Mouse (Mus musculus) inflammation-experienced regulatory T-cells, adult 6 months (primary cell): Measurements from ENCODE around the gene Fgf11. TPM values are rescaled to one million over a fixed set of nuclear protein-coding genes. Genes with fewer than 3 reads are reported as not detected.

Source experiments
- ATAC-seq: one replicate; pipeline ENCODE4 v1.8.0; 2017
- polyA plus RNA-seq, 3 experiments: library from polyadenylated mRNA; unstranded; fragments of 100-300 nt; shearing (Covaris generic); gene quantifications; one replicate each; pipeline ENCODE4 v1.2.1; 2017

The Fgf11 gene
- polyA plus RNA-seq, 3 experiments from 2014 or later = not detected

DNA sequence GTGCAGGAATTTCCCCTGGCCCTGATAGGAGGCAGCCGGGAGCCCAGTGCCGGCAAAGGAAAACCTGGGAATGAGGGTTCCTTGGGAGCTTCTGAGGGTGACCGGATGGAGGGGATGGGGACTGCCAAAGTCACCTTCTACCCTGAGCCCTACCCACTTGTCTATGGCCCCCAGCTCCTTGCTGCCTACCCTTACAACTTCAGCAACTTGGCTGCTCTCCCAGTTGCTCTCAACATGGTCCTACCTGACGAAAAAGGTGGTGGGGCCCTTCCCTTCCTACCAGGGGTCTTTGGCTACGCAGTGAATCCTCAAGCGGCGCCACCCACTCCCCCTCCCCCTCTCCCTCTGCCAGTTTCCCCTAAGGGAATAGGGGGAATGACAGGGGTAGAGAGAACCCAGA is 22.7 kb downstream of the Fgf11 start:
- no peak for ATAC-seq

DNA sequence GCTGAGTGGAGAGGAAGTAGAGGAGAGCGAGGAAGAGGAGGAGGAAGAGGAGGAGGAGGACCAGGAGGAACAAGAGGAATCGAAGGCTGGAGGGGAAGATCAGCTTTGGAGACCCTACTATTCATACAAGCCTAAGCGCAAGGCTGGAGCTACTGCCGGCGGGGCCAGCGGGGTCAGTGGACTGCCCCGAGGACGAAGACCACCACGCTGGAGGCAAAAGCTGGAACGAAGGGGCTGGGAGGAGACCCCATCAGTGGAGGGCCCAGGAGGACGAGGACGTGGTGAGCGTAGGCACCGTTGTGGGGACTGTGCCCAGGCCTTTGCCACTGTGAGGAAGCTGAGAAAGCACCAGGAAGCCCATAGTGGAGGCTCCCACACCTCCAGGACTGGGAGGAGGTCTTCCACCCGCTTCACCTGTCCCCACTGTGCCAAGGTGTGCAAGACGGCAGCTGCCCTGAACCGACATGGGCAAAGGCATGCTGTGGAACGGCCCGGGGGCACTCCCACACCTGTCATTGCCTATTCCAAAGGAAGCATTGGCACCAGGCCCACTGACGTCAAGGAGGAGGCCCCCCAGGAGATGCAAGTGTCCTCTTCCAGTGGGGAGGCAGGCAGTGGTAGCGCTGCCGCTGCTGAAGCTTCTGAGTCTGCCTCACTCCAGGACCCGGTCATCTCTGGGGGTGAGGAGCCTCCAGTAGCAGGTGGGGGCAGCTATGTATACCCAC is 23.2 kb downstream of the Fgf11 start:
- ATAC-seq = no peak

DNA sequence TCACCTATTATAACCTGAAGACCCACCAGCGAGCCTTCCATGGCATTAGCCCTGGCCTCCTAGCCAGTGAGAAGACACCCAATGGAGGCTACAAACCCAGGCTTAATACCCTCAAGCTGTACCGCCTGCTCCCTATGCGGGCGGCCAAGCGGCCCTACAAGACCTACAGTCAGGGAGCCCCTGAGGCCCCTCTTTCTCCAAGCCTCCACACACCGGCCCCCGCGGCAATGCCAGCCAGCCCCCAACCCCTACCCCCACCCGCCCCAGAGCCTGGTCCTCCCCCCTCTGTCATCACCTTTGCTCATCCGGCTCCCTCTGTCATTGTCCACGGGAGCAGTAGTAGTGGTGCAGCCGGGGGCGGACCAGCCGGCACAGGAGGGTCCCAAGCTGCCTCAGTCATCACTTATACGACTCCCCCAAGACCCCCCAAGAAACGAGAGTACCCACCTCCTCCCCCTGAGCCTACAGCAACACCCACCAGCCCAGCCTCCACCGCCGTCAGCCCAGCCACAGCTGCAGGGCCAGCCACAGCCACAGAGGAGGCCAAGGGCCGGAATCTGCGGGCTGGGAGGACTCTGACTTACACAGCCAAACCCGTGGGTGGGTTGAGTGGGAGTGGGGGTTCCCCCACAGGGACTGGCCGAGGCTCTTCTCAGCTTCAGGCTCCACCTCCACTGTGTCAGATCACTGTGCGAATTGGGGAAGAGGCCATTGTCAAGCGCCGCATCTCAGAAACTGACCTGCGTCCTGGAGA is 24.0 kb downstream of the Fgf11 start:
- ATAC-seq = no peak

DNA sequence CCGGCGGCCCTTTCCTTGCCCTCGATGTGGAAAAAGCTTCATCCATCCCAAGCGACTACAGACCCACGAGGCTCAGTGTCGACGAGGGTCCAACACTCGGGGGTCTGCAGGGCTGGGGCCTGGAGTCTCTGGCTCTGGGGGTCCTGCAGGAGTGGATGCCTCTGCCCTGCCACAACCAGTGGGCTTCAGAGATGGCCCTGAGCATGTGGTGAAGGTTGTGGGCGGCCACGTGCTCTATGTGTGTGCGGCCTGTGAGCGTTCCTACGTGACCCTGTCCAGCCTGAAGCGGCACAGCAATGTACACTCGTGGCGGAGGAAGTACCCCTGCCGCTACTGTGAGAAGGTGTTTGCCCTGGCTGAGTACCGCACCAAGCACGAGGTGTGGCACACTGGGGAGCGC is 25.2 kb downstream of the Fgf11 start:
- ATAC-seq = no peak

DNA sequence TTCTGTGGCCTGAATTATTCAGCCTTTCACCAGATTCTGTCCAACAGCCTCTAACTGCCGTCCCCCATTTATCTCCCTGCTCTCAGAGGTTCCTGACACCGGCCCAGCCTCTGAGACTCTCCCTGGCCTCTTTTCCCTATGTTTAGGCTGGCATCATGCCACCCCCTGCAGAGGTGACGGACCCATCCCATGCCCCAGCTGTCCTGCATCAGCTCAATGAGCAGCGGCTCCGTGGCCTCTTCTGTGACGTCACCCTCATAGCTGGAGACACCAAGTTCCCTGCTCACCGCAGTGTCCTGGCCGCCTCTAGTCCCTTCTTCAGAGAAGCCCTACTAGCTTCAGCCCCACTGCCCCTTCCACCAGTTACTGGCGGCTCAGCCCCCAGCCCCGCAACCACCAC is 25.9 kb downstream of the Fgf11 start:
- ATAC-seq = no peak

DNA sequence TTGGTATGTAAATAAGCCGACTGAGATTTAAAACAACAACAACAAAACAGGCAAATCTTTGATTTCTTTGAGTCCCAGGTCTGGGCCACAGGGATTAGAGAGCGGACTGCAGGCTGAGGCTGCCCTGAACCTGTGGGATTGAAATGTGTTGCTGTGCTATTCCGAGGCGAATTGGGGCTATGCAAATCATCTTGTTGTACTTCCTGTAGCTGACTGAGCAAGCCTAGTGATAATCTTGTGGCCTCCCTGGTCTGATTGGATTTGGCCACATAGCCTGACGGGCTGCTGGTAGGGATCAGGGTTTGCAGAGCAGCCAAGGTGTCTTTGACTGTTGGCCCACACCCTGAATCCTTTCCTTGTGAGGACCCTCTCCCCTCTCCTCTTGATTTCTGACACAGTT is 26.7 kb downstream of the Fgf11 start:
- ATAC-seq = no peak

DNA sequence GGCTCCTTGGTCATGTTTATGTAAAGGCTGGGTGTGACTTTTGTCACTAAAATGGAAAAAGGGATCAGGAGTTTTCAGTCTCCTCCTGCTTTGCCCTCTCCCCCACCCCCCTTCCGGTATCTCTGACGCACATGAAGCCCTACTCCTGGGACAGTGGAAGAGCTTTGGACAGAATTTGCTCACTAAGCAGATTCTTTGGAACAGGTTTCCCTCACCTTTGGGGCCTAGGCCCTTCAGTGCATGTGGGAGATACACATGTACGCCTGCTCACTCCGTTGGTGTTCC is 34.1 kb downstream of the Fgf11 start:
- ATAC-seq = no peak

DNA sequence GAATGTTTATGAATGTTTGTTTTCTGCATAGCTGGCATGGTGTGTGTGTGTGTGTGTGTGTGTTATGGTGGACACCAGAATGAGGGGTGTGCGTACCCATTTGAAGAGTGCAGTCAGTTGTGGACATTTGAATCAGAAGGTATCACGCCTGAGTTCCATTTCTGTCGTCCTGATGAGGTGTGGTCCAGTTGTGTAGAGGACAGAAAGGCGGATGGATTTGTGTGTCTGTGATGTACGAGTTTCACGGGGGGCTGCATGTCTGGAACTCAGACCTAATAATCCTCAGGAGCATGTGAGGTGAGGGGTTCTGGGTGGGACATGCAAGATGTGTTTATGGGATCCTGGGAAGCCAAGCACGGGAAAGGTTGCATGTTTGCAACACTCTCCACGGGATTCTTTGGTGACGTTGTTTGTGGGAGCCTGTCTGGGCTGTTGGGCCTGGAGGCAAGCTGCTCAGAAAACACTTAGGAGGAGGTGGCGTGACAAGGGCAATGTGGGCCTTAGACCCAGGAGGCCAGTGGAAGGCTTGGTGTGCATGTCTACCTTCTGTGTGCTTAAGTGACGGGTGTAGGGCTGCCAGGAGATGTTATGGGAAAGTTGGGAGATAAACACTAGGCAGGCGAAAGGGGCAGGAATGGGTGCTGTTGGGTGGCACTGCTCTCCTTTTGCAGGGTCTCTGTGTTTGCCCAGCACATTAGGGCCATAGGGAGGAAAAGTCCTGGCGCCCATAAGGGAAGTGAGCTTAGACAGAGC is 34.6 kb downstream of the Fgf11 start:
- no peak for ATAC-seq

DNA sequence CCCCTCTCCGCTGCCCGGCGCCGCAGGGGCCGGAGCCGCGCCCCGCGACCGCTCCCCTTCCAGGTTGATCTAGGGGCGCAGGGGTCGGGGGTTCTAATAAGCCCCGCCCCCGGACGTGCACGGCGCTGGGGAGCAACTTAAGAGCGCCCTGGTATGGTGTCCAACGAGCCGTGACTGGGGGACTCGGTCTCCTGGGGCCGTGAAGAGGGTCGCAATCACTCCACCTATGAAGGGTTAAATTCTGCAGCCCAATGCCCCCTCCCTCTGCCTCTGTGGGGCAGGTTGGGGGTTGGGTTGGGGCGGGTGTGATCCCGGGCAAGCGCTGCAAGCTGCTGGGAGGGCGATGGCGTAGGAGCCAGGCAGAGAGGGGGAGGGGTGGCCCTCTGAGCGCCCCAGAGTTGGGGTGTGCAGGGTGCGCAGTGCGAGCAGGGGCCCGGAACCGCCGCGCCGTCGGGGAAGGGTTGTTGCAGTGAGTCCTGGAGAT is 35.5 kb downstream of the Fgf11 start:
- peak; percentile 86 for ATAC-seq

DNA sequence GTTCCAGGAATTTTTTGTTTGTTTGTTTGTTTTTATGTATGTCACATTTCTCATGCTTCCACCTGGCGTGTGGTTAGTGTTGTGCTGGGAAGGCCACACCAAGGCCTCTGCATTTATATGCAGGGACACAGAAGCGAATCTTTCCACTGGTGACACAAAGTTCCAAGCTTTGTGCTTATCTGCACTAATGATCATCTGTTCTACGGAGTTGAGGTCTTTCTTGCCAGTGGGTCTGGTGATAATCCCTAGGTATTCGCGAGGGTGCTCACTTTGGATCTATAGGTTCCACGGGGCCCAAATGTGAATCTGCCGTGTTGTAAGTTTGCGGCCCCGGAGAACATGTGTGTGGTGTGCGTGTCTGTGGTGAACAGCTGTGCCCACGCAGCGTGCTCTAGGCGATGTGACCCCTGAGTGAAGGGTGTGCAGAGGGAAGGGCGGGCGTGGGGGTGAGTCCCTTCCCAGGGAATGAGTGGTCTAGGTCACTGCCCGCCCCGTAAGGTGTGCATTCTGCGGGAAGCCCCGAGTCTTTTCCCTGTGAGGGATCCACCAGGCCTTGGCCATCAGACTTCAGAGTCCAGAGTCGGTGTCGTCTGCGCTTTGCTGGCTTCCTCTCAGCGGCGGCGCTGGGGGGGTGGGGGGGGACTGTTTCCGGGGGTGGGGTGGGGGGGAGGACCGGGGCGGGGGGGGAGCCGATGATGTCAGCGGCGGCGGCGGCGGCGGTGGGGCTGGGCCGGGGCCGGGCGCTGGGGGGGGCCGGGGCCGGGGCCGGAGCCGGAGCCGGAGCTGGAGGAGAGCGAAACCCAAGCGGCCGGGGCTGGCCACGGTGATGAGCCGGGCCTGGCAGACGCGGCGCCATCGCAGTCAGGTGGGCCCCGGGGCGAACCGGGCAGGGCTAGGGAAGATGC is 36.2 kb downstream of the Fgf11 start, which contains the start of gene Zbtb4:
Gene Zbtb4 (plus strand): TSS at position 692 of the 905 bp plus-strand sequence.
- peak; percentile 39 for ATAC-seq

DNA sequence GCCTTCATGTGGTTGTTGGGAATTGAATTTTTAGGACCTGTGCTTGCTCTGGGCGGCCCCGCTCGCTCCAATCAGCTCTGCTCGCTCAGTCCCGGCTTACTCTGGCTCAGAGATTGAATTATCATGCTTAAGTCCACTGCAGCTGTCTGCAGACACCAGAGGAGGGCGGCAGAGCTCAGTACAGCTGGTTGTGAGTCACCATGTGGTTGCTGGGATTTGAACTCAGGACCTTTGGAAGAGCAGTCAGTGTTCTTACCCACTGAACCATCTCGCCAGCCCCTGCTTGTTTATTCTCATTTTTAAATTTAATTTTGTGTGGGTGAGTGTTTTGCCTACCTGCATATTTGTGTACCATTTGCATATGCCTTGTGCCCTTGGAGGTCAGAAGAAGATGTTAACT is 38.1 kb downstream of the Fgf11 start:
- no peak for ATAC-seq

DNA sequence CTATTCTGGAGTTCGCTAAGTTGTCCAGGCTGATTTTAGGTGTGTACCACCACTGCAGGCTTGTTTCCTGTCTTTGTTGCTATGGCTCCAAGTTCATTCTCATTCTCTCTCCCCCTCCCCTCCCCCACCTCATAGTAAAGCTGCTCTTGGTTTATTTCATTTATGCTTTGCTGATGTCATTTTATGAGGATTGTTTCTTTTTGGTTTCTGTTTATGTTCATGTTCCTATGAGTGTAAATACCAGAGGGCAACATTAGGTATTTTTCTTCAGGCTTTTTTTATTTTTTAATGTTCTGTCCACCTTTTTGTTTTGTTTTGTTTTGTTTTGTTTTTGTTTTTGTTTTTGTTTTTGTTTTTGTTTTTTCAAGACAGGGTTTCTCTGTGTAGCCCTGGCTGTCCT is 39.8 kb downstream of the Fgf11 start, which contains the start of gene Slc35g3:
Gene Slc35g3 (minus strand): TSS at position 101 of the 400 bp plus-strand sequence.
- ATAC-seq = no peak

DNA sequence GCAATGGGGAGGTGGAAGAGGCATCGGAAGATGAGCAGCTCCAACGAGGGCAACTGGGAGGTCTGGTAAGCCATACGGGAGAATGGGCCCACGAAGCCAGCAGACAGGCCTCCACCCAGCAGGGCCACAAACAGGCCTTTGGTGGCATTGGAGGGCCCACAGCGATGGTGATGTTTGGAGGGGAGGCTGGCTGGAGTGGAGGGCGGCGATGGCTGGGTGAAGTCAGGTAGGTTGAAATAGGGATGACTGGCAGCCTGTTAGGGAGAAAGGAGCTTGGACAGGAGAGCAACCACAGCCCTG is 40.8 kb downstream of the Fgf11 start:
- ATAC-seq = no peak

DNA sequence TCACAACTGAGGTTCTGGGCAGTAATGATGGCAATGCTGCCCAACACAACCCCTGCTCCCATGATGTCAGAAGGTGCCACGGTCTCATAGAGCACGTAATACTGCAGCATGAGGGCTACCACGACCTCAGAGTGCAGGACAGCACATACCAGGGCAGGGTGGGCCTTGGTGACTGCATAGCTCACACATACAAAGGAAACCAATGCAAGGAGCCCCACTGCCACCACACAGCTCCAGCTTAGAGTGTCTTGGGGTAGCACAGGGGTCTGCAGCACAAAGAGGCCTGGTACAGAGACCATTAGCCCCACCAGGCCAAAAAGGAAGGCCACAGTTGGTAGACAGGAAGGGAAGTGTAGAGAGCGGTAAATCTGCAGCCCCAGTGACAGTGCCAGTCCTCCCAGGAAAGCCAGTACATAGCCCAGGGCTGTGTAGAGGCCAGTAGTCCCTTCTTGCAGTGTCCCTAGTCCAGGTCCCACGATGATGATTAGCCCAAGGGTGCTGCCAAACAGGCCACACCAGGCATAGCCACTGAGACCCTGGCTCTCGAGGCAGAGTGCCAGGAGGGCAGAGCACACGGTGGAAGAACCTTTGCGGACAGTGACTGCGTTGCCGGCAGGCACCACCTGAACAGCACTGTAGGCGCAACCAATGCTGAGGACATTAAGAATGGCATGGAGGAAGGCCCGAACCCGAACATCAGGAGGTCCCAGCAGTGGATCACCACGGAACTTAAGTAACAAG is 41.3 kb downstream of the Fgf11 start:
- no peak for ATAC-seq

DNA sequence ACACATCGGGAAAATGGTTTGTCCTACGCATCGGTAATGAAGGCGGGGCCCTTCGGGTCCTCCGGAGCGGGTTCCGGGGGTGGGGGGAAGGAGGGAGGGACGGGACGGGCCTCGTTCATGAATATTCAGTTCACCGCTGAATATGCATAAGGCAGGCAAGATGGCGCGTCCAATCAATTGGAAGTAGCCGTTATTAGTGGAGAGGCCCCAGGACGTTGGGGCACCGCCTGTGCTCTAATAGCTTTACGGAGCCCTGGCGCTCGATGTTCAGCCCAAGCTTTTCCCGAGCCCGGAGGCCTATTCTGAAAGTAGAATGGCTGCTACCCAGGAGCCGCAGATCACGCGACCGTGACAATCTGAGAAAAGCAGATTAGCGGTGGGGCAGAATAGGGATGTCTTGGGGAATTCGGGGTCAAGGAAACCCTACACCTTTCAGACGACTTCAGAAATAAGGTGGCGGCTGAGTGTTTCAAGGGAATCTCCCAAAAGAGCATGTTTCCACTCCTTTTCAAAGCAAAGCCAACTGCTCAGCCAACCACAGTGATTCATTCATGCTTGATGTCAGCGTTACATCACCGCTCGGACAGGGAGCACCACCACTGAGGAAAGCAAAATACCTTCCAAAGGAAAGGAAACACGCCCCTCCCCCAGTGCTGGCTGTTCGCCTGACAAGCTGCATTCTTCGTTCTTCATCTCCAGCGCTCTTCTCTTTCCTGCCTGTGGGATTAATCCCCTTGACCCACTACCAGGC is 42.5 kb downstream of the Fgf11 start:
- ATAC-seq = peak; percentile 60

DNA sequence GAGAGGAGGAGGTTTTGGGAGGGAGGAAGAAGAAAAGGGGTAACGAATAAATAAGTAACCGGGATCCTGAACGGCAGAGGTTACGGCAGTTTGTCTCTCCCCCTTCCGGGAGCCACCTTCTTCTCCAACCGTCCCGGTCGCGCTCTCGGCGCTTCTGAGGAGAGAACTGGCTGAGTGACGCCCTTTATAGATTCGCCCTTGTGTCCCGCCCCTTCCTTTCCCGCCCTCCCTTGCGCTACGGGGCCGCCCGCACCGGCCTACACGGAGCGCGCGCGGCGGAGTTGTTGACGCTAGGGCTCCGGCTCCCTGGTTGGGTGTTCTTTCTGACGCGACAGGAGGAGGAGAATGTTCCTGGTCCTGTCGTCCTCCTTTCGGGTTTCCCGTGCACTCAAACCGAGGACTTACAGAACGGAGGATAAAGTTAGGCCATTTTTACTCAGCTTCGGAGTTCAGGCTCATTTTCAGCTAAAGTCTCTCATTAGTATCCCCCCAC is 43.1 kb downstream of the Fgf11 start, which contains the start of gene Polr2a:
Gene Polr2a (minus strand): TSS at position 160 of the 493 bp plus-strand sequence.
- peak; percentile 70 for ATAC-seq

DNA sequence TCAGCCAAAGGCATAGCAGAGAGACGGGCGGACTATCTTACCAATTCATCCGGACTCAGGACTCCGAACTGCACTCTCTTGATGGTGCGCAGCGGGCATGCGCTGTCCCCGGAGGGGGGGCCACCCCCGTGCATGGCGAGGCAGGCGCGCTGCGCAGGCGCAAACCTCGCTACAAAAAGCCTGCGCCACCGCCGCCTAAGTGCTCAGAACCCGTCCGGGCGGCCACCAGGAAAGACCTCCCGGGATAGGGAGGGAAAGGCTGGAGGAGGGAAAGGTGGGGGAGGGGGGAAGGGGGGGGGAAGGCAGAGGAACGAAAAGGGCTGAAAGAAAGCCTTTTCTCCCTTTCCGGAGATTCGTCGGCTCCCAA is 43.6 kb downstream of the Fgf11 start:
- peak; percentile 35 for ATAC-seq

DNA sequence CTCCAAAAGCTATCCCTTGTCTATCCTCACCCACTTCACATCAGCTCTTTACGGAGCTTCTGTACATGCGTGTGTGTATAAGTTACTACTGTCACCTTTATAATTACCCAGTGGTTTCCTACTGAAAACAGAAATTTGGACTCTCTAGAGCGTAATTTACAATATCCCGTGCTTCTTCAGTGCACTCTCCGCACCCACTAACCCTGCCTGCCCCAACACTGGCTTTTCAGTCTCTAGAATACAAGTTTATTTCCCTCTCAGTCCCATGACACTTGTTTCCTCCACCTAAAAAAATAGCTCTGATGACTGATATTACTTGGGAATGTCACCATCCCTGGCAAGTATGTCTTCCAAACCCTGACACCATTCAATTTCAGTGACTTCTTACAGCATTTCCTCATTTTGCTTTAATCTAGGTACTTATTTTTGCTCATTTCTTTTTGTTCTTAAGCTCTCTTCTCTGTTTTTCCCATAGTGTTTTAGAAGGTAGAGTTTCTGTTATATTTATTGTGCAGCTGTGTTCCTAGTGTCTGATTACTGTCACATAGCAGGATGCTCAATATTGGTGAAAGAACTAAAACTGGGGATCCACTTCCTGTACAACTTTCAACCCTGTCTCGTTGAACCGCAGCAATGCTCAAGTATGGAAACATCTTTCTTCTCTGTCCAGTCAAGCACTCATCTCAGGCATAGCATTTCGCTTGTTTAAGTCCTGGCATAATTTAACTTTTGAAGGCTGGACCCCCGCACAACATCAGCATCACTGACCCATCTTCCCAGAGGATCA is 44.2 kb downstream of the Fgf11 start:
- peak; percentile 23 for ATAC-seq

DNA sequence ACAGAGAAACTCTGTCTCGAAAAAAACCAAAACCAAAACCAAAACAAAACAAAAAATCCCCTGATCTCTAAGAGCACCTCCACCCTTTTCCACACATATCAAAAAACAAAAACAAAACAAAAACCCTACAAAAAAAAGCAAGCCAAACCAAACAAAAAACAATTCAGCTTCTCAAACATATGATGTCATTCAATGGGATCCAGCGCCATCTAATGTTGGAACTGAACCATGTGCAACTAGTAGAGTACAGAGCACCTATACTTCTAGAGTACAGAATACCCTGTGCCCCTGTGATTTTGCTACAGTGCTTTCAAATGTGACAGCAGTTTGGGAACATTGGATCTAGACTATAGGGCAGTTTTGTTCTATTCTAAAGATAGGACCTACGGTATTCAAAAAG is 47.0 kb downstream of the Fgf11 start:
- peak; percentile 15 for ATAC-seq

DNA sequence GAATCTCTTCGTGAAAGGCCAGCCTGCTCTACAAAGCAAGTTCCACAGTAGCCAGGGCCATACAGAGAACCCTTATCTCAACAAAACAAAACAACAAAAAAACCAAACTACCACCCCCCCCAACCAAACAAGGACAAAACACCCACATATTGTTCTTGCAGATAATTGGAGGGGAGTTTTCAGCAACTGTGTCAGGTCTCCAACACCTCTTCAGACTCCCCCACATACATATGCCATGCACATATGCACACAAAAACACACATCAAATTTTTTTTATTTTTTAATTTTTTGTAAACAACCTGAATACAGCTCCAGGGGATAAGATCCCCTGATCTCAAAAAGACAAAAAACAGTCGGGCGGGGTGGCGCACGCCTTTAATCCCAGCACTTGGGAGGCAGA is 47.4 kb downstream of the Fgf11 start:
- no peak for ATAC-seq
